Mouse (Mus musculus): ENCODE measurements around the gene Xpo5. TPM values are rescaled to one million over a fixed set of nuclear protein-coding genes. Genes with fewer than 3 reads are reported as not detected.
A peak's percentile ranks its signal among the peaks of the same experiment; 100 is the strongest.

Xpo5 gene
- polyA plus RNA-seq, 1 experiment from 2014 or later = 42.8 TPM

- Histone ChIP-seq H3K9me3 (no peaks in the 10 kb centered on the region), H3K4me1 (peaks cover 36% of the 10 kb centered on the region), H3K27me3 (ENCODE audit: insufficient read depth, poor library complexity, severe bottlenecking) (peaks cover 24% of the 10 kb centered on the region), H3K27ac (no peak overlapping the region), H3K36me3 (peaks cover 41% of the 10 kb centered on the region), H3K4me3 (no peak overlapping the region)
- DNase-seq (ENCODE audit: low spot score) = no peak
- 74% methylated on average over 7 of the region's 7 CpGs for WGBS
Measured at GRCm38 (mm10) chr17:46251174-46251573, 48.6 kb downstream of the Xpo5 start.

GRCm38 (mm10) chr17:46252571-46253451 is 50.2 kb downstream of the Xpo5 start:
- no peak for DNase-seq (ENCODE audit: low spot score)
- Histone ChIP-seq H3K4me3 (peak overlapping the region; percentile 72), H3K27me3 (ENCODE audit: insufficient read depth, poor library complexity, severe bottlenecking) (peaks cover 34% of the 10 kb centered on the region), H3K27ac (no peak overlapping the region), H3K4me1 (peaks cover 31% of the 10 kb centered on the region), H3K36me3 (peaks cover 55% of the 10 kb centered on the region), H3K9me3 (no peaks in the 10 kb centered on the region)
- 50% methylated on average over 14 of the region's 14 CpGs for WGBS

- Histone ChIP-seq H3K4me1 (peaks cover 35% of the 10 kb centered on the region), H3K27me3 (ENCODE audit: insufficient read depth, poor library complexity, severe bottlenecking) (peaks cover 34% of the 10 kb centered on the region), H3K4me3 (peak within 1 kb of the TSS; percentile 72), H3K27ac (peak within 1 kb of the TSS; percentile 31), H3K9me3 (no peaks in the 10 kb centered on the region), H3K36me3 (peaks cover 62% of the 10 kb centered on the region)
- peak; percentile 94 for DNase-seq (ENCODE audit: low spot score)
- 2% methylated on average over 48 of the region's 48 CpGs for WGBS
Measured at GRCm38 (mm10) chr17:46253452-46254084, 51.0 kb downstream of the Xpo5 start, which contains the start of gene Lrrc73. TSS of gene Lrrc73 (plus strand) at chr17:46253531.

GRCm38 (mm10) chr17:46254106-46254505 is 51.5 kb downstream of the Xpo5 start:
- Histone ChIP-seq H3K27me3 (ENCODE audit: insufficient read depth, poor library complexity, severe bottlenecking) (peaks cover 34% of the 10 kb centered on the region), H3K27ac (peak overlapping the region; percentile 31), H3K9me3 (no peaks in the 10 kb centered on the region), H3K4me3 (peak overlapping the region; percentile 72), H3K36me3 (peaks cover 66% of the 10 kb centered on the region), H3K4me1 (peaks cover 35% of the 10 kb centered on the region)
- DNase-seq (ENCODE audit: low spot score) = no peak
- WGBS = under 1% methylated on average over 52 of the region's 54 CpGs

GRCm38 (mm10) chr17:46255147-46255546 is 52.6 kb downstream of the Xpo5 start:
- Histone ChIP-seq H3K27ac (no peak overlapping the region), H3K36me3 (peaks cover 66% of the 10 kb centered on the region), H3K4me1 (peaks cover 41% of the 10 kb centered on the region), H3K9me3 (no peaks in the 10 kb centered on the region), H3K4me3 (no peak overlapping the region), H3K27me3 (ENCODE audit: insufficient read depth, poor library complexity, severe bottlenecking) (peaks cover 34% of the 10 kb centered on the region)
- 23% methylated on average over 6 of the region's 6 CpGs for WGBS
- DNase-seq (ENCODE audit: low spot score) = no peak

- H3K9me3 ChIP-seq = no peaks in the 10 kb centered on the region
- H3K4me1 ChIP-seq = peaks cover 47% of the 10 kb centered on the region
- no peak for DNase-seq (ENCODE audit: low spot score)
- peaks cover 75% of the 10 kb centered on the region for H3K36me3 ChIP-seq
- peak overlapping the region; percentile 48; the same call in 1 of the 2 replicates for H3K27ac ChIP-seq
- H3K27me3 ChIP-seq (ENCODE audit: insufficient read depth, poor library complexity, severe bottlenecking) = peaks cover 34% of the 10 kb centered on the region
- 73% methylated on average over 30 of the region's 30 CpGs for whole genome bisulfite sequencing
- no peak overlapping the region for H3K4me3 ChIP-seq
Measured at GRCm38 (mm10) chr17:46258279-46259053, 55.9 kb downstream of the Xpo5 start.

GRCm38 (mm10) chr17:46259675-46260074 is 57.1 kb downstream of the Xpo5 start:
- H3K36me3 ChIP-seq = peaks cover 87% of the 10 kb centered on the region

GRCm38 (mm10) chr17:46262201-46262694 is 59.7 kb downstream of the Xpo5 start:
- no peak overlapping the region for H3K27ac ChIP-seq
- 87% methylated on average over 5 of the region's 5 CpGs for WGBS
- H3K4me1 ChIP-seq = peaks cover 49% of the 10 kb centered on the region

More at GRCm38 (mm10) chr17:46259675-46260074, 57.1 kb downstream of the Xpo5 start:
- Histone ChIP-seq H3K4me3 (no peak overlapping the region), H3K4me1 (peaks cover 35% of the 10 kb centered on the region), H3K27me3 (ENCODE audit: insufficient read depth, poor library complexity, severe bottlenecking) (peaks cover 26% of the 10 kb centered on the region), H3K9me3 (no peaks in the 10 kb centered on the region), H3K27ac (no peak overlapping the region)
- DNase-seq (ENCODE audit: low spot score) = no peak
- WGBS = 85% methylated on average over 17 of the region's 17 CpGs

GRCm38 (mm10) chr17:46265502-46265901 is 62.9 kb downstream of the Xpo5 start:
- H3K36me3 ChIP-seq = peaks cover 92% of the 10 kb centered on the region
- WGBS = 87% methylated on average over 12 of the region's 12 CpGs

More at GRCm38 (mm10) chr17:46262201-46262694, 59.7 kb downstream of the Xpo5 start:
- no peaks in the 10 kb centered on the region for H3K9me3 ChIP-seq
- peaks cover 96% of the 10 kb centered on the region for H3K36me3 ChIP-seq
- DNase-seq (ENCODE audit: low spot score) = no peak
- no peak overlapping the region for H3K4me3 ChIP-seq
- 0 out of 2 replicates have a peak, but pooled peaks cover under 1% of the 10 kb centered on the region for H3K27me3 ChIP-seq (ENCODE audit: insufficient read depth, poor library complexity, severe bottlenecking)

GRCm38 (mm10) chr17:46265918-46266618 is 63.5 kb downstream of the Xpo5 start:
- Histone ChIP-seq H3K27ac (no peak overlapping the region), H3K4me3 (no peak overlapping the region), H3K9me3 (no peaks in the 10 kb centered on the region), H3K27me3 (ENCODE audit: insufficient read depth, poor library complexity, severe bottlenecking) (no peaks in the 10 kb centered on the region), H3K36me3 (peaks cover 92% of the 10 kb centered on the region), H3K4me1 (peaks cover 40% of the 10 kb centered on the region)
- no peak for DNase-seq (ENCODE audit: low spot score)
- 22% methylated on average over 14 of the region's 14 CpGs for WGBS

More at GRCm38 (mm10) chr17:46265502-46265901, 62.9 kb downstream of the Xpo5 start:
- DNase-seq (ENCODE audit: low spot score) = no peak
- no peak overlapping the region for H3K4me3 ChIP-seq
- no peaks in the 10 kb centered on the region for H3K9me3 ChIP-seq
- no peak overlapping the region for H3K27ac ChIP-seq
- peaks cover 46% of the 10 kb centered on the region for H3K4me1 ChIP-seq
- H3K27me3 ChIP-seq (ENCODE audit: insufficient read depth, poor library complexity, severe bottlenecking) = no peaks in the 10 kb centered on the region

- no peak overlapping the region for H3K27ac ChIP-seq
- DNase-seq (ENCODE audit: low spot score) = no peak
Measured at GRCm38 (mm10) chr17:46266986-46267385, 64.4 kb downstream of the Xpo5 start.

GRCm38 (mm10) chr17:46267511-46267910 is 64.9 kb downstream of the Xpo5 start:
- H3K27me3 ChIP-seq (ENCODE audit: insufficient read depth, poor library complexity, severe bottlenecking) = no peaks in the 10 kb centered on the region
- H3K4me3 ChIP-seq = no peak overlapping the region
- no peaks in the 10 kb centered on the region for H3K9me3 ChIP-seq
- H3K27ac ChIP-seq = no peak overlapping the region
- no peak for DNase-seq (ENCODE audit: low spot score)
- H3K4me1 ChIP-seq = peaks cover 48% of the 10 kb centered on the region
- H3K36me3 ChIP-seq = peaks cover 89% of the 10 kb centered on the region
- WGBS = 80% methylated on average over 7 of the region's 7 CpGs

More at GRCm38 (mm10) chr17:46266986-46267385, 64.4 kb downstream of the Xpo5 start:
- peaks cover 92% of the 10 kb centered on the region for H3K36me3 ChIP-seq
- WGBS = 67% methylated on average over 6 of the region's 6 CpGs
- H3K4me3 ChIP-seq = no peak overlapping the region
- H3K27me3 ChIP-seq (ENCODE audit: insufficient read depth, poor library complexity, severe bottlenecking) = no peaks in the 10 kb centered on the region
- no peaks in the 10 kb centered on the region for H3K9me3 ChIP-seq
- peaks cover 43% of the 10 kb centered on the region for H3K4me1 ChIP-seq

Measured in heart, embryonic 10.5 days (tissue).